In genomic region chr1:131346916-131347555, GRCm38 (mm10) we compare ENCODE assay signal across 16 mouse cellular contexts.
DNase-seq lines count a peak whose midpoint lies in the region; ATAC-seq and TF ChIP-seq lines count a peak whose summit lies in the region.
"Had no signal": no experiment of that assay in that cellular context is flagged by ENCODE, and none has a peak within 500 bp of the region (broad histone marks: within the 10 kb centered on the region; RNA-seq: fewer than 3 reads in every experiment).

No protein-coding gene starts in this region.

- H3K9ac ChIP-seq in heart, embryonic 13.5 days = no peak overlapping the region
- no peak overlapping the region for H3K9ac ChIP-seq in kidney, embryonic 15.5 days
- H3K9ac ChIP-seq: forebrain, embryonic 12.5 days; hindbrain, embryonic 15.5 days; liver, embryonic 15.5 days; neural tube, embryonic 12.5 days had no signal

- DNase-seq in gastrocnemius, adult 2 months = no peak
- DNase-seq in gastrocnemius, postnatal 10 days = no peak
- no peak for DNase-seq in cerebellum, postnatal 25 days
- DNase-seq: adrenal gland, adult 2 months; cerebellum, adult 18-20 months; kidney, adult 11 months; kidney, postnatal 4 days had no signal

- H3K27me3 ChIP-seq in megakaryocyte, embryonic 14.5 days (replicated peaks) = no peaks in the 10 kb centered on the region
- no peaks in the 10 kb centered on the region for H3K27me3 ChIP-seq in heart, embryonic 13.5 days (replicated peaks)
- H3K27me3 ChIP-seq in kidney, embryonic 15.5 days = no peaks in the 10 kb centered on the region
- H3K27me3 ChIP-seq: forebrain, embryonic 12.5 days; hindbrain, embryonic 15.5 days; liver, embryonic 15.5 days; neural tube, embryonic 12.5 days had no signal

- peaks cover 92% of the 10 kb centered on the region for H3K36me3 ChIP-seq in megakaryocyte, embryonic 14.5 days (replicated peaks; ENCODE audit: low read length)
- peaks cover 54% of the 10 kb centered on the region for H3K36me3 ChIP-seq in heart, embryonic 13.5 days
- H3K36me3 ChIP-seq in kidney, embryonic 15.5 days = peaks cover 44% of the 10 kb centered on the region

- H3K4me2 ChIP-seq in heart, embryonic 13.5 days = no peak overlapping the region
- no peak overlapping the region for H3K4me2 ChIP-seq in kidney, embryonic 15.5 days
- H3K4me2 ChIP-seq: forebrain, embryonic 12.5 days; hindbrain, embryonic 15.5 days; liver, embryonic 15.5 days; neural tube, embryonic 12.5 days had no signal

- TF ChIP-seq CTCF in gastrocnemius, adult 2 months (IDR thresholded peaks at IDR 0.05) = no peak

- WGBS in heart, embryonic 13.5 days = 58% methylated on average over 1 of the region's 1 CpGs
- 79% methylated on average over 1 of the region's 1 CpGs for WGBS in kidney, embryonic 15.5 days

- no peak for ATAC-seq in megakaryocyte, adult 5-6 weeks (ENCODE audit: poor library complexity, severe bottlenecking)
- no peak for ATAC-seq in heart, embryonic 13.5 days (ENCODE audit: extremely low read depth, insufficient number of reproducible peaks, low FRiP score, low TSS enrichment)
- no peak for ATAC-seq in kidney, embryonic 15.5 days (replicated peaks; ENCODE audit: low FRiP score)
- no peak for ATAC-seq in inflammation-experienced regulatory T-cells, adult 6 months

- peak overlapping the region; percentile 32; the same call in 1 of the 2 replicates for H3K27ac ChIP-seq in gastrocnemius, adult 2 months
- H3K27ac ChIP-seq in heart, embryonic 13.5 days (replicated peaks) = peak overlapping the region; percentile 83
- H3K27ac ChIP-seq in kidney, embryonic 15.5 days = no peak overlapping the region
- H3K27ac ChIP-seq: forebrain, embryonic 12.5 days; hindbrain, embryonic 15.5 days; liver, embryonic 15.5 days; neural tube, embryonic 12.5 days had no signal

- H3K4me1 ChIP-seq in megakaryocyte, embryonic 14.5 days = peaks cover 62% of the 10 kb centered on the region
- H3K4me1 ChIP-seq in heart, embryonic 13.5 days = peaks cover 42% of the 10 kb centered on the region
- no peaks in the 10 kb centered on the region for H3K4me1 ChIP-seq in kidney, embryonic 15.5 days
- H3K4me1 ChIP-seq: liver, embryonic 15.5 days; neural tube, embryonic 12.5 days had no signal

- no peaks in the 10 kb centered on the region for H3K9me3 ChIP-seq in megakaryocyte, embryonic 14.5 days
- no peaks in the 10 kb centered on the region for H3K9me3 ChIP-seq in heart, embryonic 13.5 days
- H3K9me3 ChIP-seq in kidney, embryonic 15.5 days (replicated peaks) = no peaks in the 10 kb centered on the region
- H3K9me3 ChIP-seq: forebrain, embryonic 12.5 days; hindbrain, embryonic 15.5 days; liver, embryonic 15.5 days; neural tube, embryonic 12.5 days had no signal

- intact Hi-C loops in gastrocnemius, adult 2 months (cut with DNase I) = no loop called here

- no peak overlapping the region for H3K4me3 ChIP-seq in gastrocnemius, adult 2 months
- peak overlapping the region; percentile 28 for H3K4me3 ChIP-seq in megakaryocyte, embryonic 14.5 days (replicated peaks)
- no peak overlapping the region for H3K4me3 ChIP-seq in heart, embryonic 13.5 days
- H3K4me3 ChIP-seq in kidney, embryonic 15.5 days (replicated peaks) = no peak overlapping the region
- H3K4me3 ChIP-seq: forebrain, embryonic 12.5 days; hindbrain, embryonic 15.5 days; liver, embryonic 15.5 days; neural tube, embryonic 12.5 days had no signal
